Mouse (Mus musculus) right cerebral cortex, adult 2 months (tissue): ENCODE measurements at regions not wholly inside any gene's neighbourhood (a gene's known extent, or its start where the extent isn't known, plus 50 kb on each side); places are given as distances from the start of the nearest gene placed in this dataset.

ENCODE experiments used
- DNase-seq, 2 experiments: peaks; one replicate each; pipeline ENCODE4 v3.0.0; 2021 to 2022; ENCODE audit warnings: low spot score in 2 of 2

DNA sequence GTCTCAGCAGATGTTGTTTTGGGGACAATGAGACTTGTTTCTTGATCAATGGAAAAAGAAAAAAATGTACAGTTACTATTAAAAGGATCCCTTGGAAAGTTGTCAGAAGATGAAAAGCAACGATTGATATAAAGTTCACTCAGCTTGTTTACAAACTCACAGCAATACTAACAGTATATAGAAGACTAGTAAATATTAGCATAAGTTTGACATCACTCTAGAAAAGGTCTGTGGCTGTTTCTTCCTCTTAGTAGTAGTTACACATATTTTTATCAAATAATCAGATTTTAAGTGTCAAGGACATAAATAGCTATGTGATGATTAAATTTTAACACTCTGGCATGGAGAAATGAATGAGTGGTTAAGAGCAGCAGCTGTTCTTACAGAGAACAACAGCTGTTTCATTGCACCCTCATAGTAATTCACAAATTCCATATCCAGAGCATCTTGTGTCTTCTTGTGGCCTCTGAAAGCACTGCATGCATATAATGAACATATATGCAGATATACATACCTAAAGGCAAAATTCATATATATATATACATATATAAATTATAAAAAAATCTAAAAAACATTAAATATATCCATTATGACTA lies 179.1 kb upstream of the Pcdh10 start:
- no peak for DNase-seq

GRCm38 (mm10) chr3:45204392-45205043 lies 173.7 kb upstream of the Pcdh10 start:
- DNase-seq, result no peak

GRCm38 (mm10) chr3:45231641-45232433 lies 146.4 kb upstream of the Pcdh10 start:
- DNase-seq, result no peak

DNA sequence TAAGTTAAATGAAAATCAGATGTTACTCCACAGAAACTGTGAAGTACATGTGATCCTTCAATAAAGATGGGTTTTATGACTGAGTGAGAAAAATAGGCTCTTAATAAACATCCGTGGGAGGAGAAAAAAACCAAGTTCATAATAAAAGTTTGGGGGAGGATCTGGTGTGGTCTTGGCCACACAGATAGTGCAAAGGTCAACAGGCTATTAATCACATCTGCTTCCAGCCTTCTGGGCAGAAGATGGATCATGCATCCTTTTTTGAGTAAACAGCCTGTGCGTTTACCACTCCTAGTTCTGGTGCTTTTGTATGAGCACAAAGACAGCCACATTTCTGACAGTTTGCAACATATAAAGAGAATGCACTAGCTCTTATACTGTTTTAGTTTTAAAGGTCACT lies 139.7 kb upstream of the Pcdh10 start:
- no peak for DNase-seq

DNA sequence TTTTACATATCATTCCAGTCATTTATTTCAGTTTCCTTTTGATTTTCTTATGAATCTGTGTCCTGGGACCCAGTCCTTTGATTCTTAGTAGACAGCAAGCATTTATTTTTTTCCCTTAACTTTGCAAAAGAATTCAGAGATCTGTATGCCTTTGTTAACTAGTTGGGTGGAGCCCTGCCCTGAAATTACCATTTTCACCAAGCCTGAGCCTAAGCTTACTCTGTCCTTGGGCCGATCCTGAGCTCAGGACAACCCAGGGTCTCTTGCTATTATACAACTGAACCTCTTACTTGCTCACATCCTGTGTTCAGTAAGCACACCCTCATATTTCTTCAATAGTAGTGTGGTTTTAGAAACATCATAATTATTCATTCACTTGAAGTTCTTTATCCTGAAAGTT lies 132.7 kb upstream of the Pcdh10 start:
- no peak for DNase-seq

GRCm38 (mm10) chr3:45246601-45247000 lies 131.6 kb upstream of the Pcdh10 start:
- no peak for DNase-seq

DNA sequence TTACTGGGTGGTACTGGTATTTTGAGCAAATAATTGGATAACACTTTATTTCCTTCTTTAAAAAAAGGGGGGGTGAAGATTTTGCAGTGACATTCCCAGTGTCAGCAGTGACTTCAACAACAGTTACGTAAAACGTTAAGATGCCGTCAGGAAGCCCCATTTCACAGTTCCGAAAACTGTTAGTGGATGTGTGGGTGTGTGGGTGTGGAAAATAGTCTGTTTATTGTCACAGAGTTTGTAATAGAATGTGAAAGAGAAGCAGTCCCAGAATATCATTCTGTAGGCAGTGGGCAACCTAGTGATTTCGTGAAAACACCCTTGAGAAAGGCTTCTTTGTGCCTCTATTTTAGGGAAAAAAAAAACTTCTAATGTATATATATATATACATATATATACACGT lies 101.4 kb upstream of the Pcdh10 start:
- DNase-seq, result peak; percentile 20 to 24

DNA sequence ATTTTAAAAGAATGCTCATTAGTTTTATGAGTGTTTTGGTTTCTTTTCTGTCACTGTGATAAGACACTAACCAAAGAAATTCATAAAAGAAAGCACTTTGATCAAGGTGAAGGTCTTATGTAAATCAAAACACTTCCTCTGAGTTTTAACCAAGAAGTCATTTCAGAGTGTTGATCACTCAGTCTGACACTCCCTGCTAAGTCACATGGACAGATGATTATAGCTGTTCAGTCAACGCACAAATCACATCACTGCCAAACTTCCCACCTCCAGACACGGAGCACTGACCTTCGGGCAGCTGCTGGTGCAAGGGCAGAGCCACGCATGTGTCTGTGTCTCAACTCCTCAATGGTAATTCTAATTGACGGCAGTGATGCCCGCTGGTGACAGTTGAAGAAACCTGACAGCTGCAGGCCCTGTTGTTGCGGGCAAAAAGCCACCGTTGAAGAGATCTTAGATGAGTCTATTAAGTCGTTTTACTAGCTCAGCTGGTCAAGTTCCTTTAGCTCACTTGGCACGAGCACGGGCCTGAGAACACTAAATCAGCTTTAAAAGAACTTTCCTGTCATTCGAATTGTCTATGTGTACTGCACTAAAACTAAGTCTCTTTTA lies 80.8 kb upstream of the Pcdh10 start:
- DNase-seq, result no peak

GRCm38 (mm10) chr3:45319257-45319656 lies 58.9 kb upstream of the Pcdh10 start:
- no peak for DNase-seq
